Mouse (Mus musculus): ENCODE data around the gene Plekhg2. TPM values are rescaled to one million over a fixed set of nuclear protein-coding genes. Genes with fewer than 3 reads are reported as not detected.

The Plekhg2 gene
- polyA plus RNA-seq, 1 experiment from 2014 or later = 84.6 TPM

DNA sequence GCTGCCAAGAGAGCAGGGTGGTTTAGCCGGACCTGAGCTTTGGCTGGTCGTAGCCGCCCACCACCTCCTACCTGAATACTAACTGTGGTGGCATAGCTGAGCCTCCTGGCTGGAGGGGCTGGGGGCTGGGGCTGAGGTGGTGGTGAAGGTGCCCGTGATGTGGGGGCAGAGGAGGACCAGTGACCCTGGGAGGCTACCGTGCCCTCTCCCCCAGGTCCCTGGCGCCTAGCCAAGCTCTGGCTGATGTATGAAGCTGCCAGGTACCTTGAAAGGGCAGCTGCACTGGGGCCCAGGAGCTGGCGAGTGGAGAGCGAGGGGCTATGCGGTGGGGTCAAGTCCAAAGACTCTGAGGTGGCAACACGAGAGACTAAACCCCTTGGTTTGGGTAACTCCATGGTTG lies 12.5 kb downstream of the Plekhg2 start:
- no peaks in the 10 kb centered on the region for H3K27me3 ChIP-seq
- 85% methylated on average over 10 of the region's 10 CpGs for WGBS
- no peak overlapping the region for H3K9ac ChIP-seq
- no peak overlapping the region for H3K4me3 ChIP-seq (replicated peaks)
- H3K4me1 ChIP-seq = peaks cover 28% of the 10 kb centered on the region
- ATAC-seq (replicated peaks; ENCODE audit: low FRiP score) = no peak
- peaks cover 69% of the 10 kb centered on the region for H3K36me3 ChIP-seq
- no peak overlapping the region for H3K4me2 ChIP-seq
- H3K9me3 ChIP-seq (replicated peaks) = no peaks in the 10 kb centered on the region
- no peak overlapping the region for H3K27ac ChIP-seq

DNA sequence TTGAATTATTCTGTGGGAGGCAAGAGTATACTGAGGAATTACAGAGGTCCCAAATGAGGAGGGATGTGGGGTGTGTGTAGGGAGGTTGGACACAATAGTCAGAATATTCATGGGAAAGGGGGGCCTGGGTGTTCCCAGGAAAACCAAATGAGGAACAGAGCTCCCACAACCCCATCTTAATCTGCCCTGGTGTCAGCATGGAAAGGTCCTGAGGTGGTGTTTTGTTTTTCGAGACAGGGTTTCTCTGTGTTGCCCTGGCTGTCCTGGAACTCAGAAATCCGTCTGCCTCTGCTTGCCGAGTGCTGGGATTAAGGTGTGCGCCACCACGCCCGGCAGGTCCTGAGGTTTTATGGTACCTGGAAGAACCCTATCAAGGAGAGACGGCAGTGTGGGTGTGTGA lies 14.0 kb downstream of the Plekhg2 start:
- ATAC-seq (replicated peaks; ENCODE audit: low FRiP score) = no peak
- Histone ChIP-seq H3K4me2 (no peak overlapping the region), H3K9ac (0 out of 2 replicates have a peak overlapping the region, but pooled peaks have one; percentile 14), H3K36me3 (peaks cover 69% of the 10 kb centered on the region), H3K4me1 (peaks cover 28% of the 10 kb centered on the region), H3K27ac (peak overlapping the region; percentile 87), H3K9me3 (replicated peaks) (no peaks in the 10 kb centered on the region), H3K27me3 (no peaks in the 10 kb centered on the region), H3K4me3 (replicated peaks) (no peak overlapping the region)
- WGBS = 67% methylated on average over 7 of the region's 7 CpGs

DNA sequence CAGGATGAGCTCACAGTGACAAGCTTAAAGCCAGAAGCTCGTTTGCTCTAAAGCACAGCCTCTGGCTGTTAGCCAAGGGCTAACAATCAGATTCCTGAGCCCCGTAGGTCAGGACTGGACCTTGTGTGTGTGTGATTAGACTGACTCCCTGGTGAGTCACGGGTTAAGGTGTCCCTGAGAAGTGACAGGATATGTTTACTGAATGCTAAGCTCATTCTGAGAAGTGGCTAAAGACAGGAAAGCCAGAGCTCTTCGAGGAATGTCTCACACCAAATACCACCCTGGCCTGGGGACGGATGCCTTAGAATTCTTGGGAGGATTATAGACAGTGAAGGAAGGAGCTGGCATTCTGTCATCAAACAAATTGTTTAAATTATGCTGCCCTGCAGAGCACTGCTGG lies 14.4 kb downstream of the Plekhg2 start:
- 20% methylated on average over 5 of the region's 5 CpGs for WGBS
- Histone ChIP-seq H3K4me2 (no peak overlapping the region), H3K27me3 (no peaks in the 10 kb centered on the region), H3K36me3 (peaks cover 69% of the 10 kb centered on the region), H3K9ac (0 out of 2 replicates have a peak overlapping the region, but pooled peaks have one; percentile 11), H3K4me3 (replicated peaks) (no peak overlapping the region), H3K27ac (peak overlapping the region; percentile 87), H3K9me3 (replicated peaks) (no peaks in the 10 kb centered on the region), H3K4me1 (peaks cover 28% of the 10 kb centered on the region)
- ATAC-seq (replicated peaks; ENCODE audit: low FRiP score) = no peak

DNA sequence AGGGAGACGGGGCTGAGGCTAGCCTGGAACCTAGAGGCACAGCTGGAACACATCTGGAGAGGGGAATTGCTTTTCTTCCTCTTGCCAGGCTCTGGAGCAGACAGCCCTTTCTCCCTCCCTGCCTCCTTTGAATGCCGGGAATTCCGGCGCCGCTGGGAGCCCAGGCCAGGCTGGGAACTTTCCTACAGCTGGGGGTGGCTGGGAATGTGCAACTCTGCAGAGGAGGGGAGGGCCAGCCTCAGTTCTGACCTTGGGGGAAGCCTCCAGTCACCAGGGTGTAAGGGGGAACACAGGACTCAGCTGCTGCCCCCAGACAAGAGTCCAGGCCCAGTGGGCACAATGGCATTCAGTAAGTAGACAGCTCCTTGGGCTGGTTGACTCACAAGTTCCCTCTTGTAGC lies 15.4 kb downstream of the Plekhg2 start:
- H3K4me2 ChIP-seq = no peak overlapping the region
- peak; percentile 60 for ATAC-seq (replicated peaks; ENCODE audit: low FRiP score)
- no peak overlapping the region for H3K4me3 ChIP-seq (replicated peaks)
- peaks cover 69% of the 10 kb centered on the region for H3K36me3 ChIP-seq
- H3K4me1 ChIP-seq = peaks cover 30% of the 10 kb centered on the region
- WGBS = 3% methylated on average over 5 of the region's 5 CpGs
- no peaks in the 10 kb centered on the region for H3K9me3 ChIP-seq (replicated peaks)
- peak overlapping the region; percentile 21; the same call in 1 of the 2 replicates for H3K9ac ChIP-seq
- H3K27me3 ChIP-seq = no peaks in the 10 kb centered on the region
- H3K27ac ChIP-seq = peak overlapping the region; percentile 87

DNA sequence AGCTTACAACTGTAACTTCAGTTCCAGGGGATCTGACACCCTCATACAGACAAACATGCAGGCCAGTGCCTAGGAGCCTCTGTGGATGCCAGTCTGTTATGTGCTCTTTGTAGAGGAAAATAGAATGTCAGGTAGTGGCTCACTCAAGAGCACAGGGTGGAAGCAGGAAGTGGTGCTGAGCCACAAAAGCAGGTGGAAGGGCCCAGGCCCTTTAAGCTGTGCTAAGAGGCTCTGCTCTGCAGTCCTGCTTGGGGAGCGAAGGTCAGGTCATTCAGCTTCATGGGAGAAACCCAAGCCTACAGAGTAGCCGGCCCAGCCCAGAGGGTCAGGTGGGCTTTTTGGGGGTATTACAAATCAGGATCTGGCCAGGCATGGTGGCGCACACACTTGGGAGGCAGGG lies 17.2 kb downstream of the Plekhg2 start:
- H3K4me1 ChIP-seq = peaks cover 36% of the 10 kb centered on the region
- no peaks in the 10 kb centered on the region for H3K27me3 ChIP-seq
- no peak overlapping the region for H3K9ac ChIP-seq
- peaks cover 56% of the 10 kb centered on the region for H3K36me3 ChIP-seq
- no peaks in the 10 kb centered on the region for H3K9me3 ChIP-seq (replicated peaks)
- 81% methylated on average over 3 of the region's 3 CpGs for WGBS
- no peak overlapping the region for H3K4me2 ChIP-seq
- no peak overlapping the region for H3K4me3 ChIP-seq (replicated peaks)
- no peak for ATAC-seq (replicated peaks; ENCODE audit: low FRiP score)
- no peak overlapping the region for H3K27ac ChIP-seq

DNA sequence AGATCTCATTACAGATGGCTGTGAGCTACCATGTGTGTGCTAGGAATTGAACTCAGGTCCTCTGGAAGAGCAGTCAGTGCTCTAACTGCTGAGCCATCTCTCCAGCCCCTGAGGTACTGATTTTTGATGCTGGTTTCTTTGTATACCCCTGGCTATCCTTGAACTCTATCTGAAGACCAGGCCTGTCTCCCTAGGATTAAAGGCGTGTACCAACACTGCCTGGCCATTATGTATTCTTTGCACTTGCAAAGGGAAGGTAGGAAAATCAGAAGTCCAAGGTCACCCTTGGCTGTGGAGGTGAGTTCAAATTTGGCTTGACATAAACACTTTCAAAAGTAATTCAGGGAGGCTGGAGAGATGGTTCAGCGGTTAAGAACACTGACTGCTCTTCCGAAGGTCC lies 17.8 kb downstream of the Plekhg2 start:
- Histone ChIP-seq H3K4me1 (peaks cover 42% of the 10 kb centered on the region), H3K27me3 (no peaks in the 10 kb centered on the region), H3K9me3 (replicated peaks) (no peaks in the 10 kb centered on the region), H3K27ac (no peak overlapping the region), H3K9ac (no peak overlapping the region), H3K4me3 (replicated peaks) (no peak overlapping the region), H3K36me3 (peaks cover 50% of the 10 kb centered on the region), H3K4me2 (no peak overlapping the region)
- no peak for ATAC-seq (replicated peaks; ENCODE audit: low FRiP score)
- 90% methylated on average over 3 of the region's 3 CpGs for WGBS

DNA sequence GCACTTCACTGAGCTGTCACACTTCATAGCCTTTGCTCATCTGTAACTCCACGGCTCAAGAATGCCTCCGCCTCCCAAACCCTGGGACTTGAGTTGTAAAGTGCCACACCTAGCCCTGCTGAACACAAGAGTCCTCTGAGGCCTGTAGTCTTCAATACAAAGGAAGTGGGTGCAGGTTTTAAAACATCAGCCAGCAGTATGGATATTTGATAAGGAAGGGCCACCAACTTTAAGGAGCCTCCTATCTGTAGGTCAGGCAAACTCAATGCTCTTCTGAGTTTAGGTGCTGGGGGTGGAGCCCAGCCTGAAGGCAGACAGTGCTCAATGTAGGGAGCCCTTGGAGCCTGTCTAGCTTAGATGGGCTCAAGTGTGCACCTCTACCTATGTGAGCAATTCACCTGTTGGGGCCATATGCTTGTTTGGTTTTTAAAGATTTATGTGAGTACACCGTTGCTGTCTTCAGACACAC lies 18.3 kb downstream of the Plekhg2 start:
- WGBS = 64% methylated on average over 3 of the region's 3 CpGs

DNA sequence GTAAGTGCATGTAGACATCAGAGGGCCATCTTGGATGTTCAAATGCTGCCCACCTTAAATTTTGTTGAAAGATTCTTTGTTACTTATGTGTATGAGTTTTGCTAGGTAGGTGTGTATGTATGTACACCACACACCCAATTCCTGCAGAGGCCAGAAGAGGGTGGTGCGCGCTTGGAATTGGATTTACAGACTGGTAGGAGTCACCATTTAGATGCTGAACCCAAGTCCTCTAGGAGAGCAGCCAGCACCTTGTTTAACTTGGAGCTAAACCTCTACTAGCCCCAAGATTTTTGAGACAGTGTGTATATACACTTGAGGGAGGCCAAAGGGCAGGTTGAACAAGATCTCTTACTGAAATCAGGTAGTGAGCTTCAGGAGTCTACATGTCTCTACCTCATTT lies 19.1 kb downstream of the Plekhg2 start:
- Histone ChIP-seq H3K4me2 (no peak overlapping the region), H3K4me1 (peaks cover 35% of the 10 kb centered on the region), H3K9ac (no peak overlapping the region), H3K27me3 (no peaks in the 10 kb centered on the region), H3K36me3 (peaks cover 38% of the 10 kb centered on the region), H3K9me3 (replicated peaks) (no peaks in the 10 kb centered on the region), H3K4me3 (replicated peaks) (no peak overlapping the region), H3K27ac (0 out of 2 replicates have a peak overlapping the region, but pooled peaks have one; percentile 2)
- ATAC-seq (replicated peaks; ENCODE audit: low FRiP score) = no peak
- WGBS = 94% methylated on average over 2 of the region's 2 CpGs

More for the DNA sequence above, 18.3 kb downstream of the Plekhg2 start:
- H3K36me3 ChIP-seq = peaks cover 45% of the 10 kb centered on the region
- peaks cover 44% of the 10 kb centered on the region for H3K4me1 ChIP-seq
- no peaks in the 10 kb centered on the region for H3K9me3 ChIP-seq (replicated peaks)
- no peak for ATAC-seq (replicated peaks; ENCODE audit: low FRiP score)
- H3K27me3 ChIP-seq = no peaks in the 10 kb centered on the region
- H3K9ac ChIP-seq = no peak overlapping the region
- no peak overlapping the region for H3K4me2 ChIP-seq
- no peak overlapping the region for H3K27ac ChIP-seq
- H3K4me3 ChIP-seq (replicated peaks) = no peak overlapping the region

DNA sequence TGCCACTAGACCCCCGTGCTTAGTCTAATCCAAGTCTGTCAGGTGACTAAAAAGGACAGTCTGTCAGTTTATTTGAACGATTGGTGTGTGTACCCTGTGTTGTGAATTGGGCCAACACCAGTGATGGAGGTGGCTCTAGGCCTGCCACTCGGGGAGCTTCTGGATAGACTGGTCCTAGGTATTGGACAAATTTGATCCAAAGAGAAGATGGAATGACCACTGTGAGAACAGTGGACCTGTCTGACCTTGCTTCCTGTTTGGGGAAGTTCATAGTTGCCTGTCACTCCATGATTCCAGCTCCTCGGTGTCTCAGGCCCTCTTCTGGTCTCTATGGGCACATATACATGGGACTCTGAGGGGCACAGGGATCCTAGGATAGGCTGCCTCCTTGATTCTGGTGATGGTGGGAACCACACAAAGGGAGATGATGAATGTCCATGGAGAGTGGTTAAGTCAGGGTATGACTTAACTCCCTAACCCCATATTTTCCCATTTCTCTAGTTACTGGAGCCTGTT lies 20.7 kb downstream of the Plekhg2 start:
- Histone ChIP-seq H3K4me1 (peaks cover 20% of the 10 kb centered on the region), H3K36me3 (peaks cover 38% of the 10 kb centered on the region), H3K9me3 (replicated peaks) (no peaks in the 10 kb centered on the region), H3K9ac (peak overlapping the region; percentile 99), H3K4me3 (replicated peaks) (peak overlapping the region; percentile 74), H3K27ac (no peak overlapping the region), H3K27me3 (no peaks in the 10 kb centered on the region), H3K4me2 (peak overlapping the region; percentile 71)
- 33% methylated on average over 4 of the region's 4 CpGs for WGBS
- no peak for ATAC-seq (replicated peaks; ENCODE audit: low FRiP score)

DNA sequence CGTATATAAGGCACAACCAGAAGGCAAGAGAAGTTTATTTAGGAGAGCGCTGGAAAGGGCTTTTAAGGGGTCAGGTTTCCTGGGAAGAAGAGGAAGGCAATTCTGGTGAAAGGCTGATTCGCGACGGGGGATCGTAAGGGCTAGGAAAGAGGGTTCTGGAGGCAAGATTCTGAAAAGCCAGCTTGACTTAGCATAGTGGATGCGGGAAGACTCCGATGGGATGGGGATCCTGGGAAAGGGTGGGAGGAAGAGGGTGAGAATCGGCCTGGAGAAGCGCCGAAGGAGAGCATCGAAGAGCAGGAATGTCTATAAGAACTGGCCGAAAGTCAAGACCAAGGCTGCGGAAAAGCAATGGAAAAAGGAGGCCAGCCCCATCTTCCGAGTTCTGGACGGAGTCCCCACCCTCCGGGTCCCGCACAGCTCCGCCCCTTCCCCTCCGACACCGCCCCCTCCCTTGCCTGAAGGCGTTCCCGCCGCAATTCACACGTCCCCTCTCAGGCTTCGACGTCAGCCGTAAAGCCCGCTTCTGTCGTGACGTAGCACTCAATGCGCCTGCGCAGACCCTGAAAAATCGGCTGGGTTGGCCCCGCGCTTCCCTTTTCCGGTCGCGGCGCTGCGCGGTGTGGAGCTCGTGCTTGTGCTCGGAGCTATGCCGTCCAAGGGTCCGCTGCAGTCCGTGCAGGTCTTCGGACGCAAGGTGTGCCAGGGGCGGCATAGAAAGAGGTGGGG lies 22.1 kb downstream of the Plekhg2 start, which contains the start of gene Rps16:
Gene Rps16 (plus strand): TSS at position 498 of the 729 bp plus-strand sequence.
- H3K9me3 ChIP-seq (replicated peaks) = no peaks in the 10 kb centered on the region
- H3K4me2 ChIP-seq = peak within 1 kb of the TSS; percentile 71
- peak within 1 kb of the TSS; percentile 99 for H3K9ac ChIP-seq
- peaks cover 18% of the 10 kb centered on the region for H3K4me1 ChIP-seq
- peaks cover 37% of the 10 kb centered on the region for H3K36me3 ChIP-seq
- ATAC-seq (replicated peaks; ENCODE audit: low FRiP score) = peak; percentile 93
- peak within 1 kb of the TSS; percentile 74 for H3K4me3 ChIP-seq (replicated peaks)
- H3K27me3 ChIP-seq = no peaks in the 10 kb centered on the region
- WGBS = under 1% methylated on average over 50 of the region's 50 CpGs
- H3K27ac ChIP-seq = peak within 1 kb of the TSS; percentile 94

DNA sequence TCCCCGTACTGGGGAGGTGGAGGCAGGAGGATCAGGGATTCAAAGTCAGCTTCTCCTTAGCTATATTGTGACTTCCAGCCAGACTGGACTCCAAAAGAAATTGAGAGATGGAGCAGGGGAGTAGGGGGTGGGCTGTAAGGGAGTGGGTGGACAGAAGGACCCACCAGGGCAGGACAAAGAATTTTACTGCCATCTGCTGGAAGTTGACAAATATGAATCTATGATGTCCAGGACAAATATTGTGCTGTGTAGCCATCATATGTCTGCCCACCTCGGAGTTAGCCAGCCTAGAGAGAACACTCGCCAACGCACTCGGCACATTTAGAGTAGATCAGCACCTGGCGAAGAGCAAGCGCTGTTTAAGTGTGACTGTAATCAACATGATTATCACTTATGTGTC lies 23.8 kb downstream of the Plekhg2 start:
- Histone ChIP-seq H3K4me3 (replicated peaks) (no peak overlapping the region), H3K27me3 (no peaks in the 10 kb centered on the region), H3K4me1 (peaks cover 18% of the 10 kb centered on the region), H3K4me2 (no peak overlapping the region), H3K27ac (no peak overlapping the region), H3K9ac (no peak overlapping the region), H3K36me3 (peaks cover 21% of the 10 kb centered on the region), H3K9me3 (replicated peaks) (no peaks in the 10 kb centered on the region)
- 86% methylated on average over 7 of the region's 7 CpGs for WGBS
- ATAC-seq (replicated peaks; ENCODE audit: low FRiP score) = no peak

DNA sequence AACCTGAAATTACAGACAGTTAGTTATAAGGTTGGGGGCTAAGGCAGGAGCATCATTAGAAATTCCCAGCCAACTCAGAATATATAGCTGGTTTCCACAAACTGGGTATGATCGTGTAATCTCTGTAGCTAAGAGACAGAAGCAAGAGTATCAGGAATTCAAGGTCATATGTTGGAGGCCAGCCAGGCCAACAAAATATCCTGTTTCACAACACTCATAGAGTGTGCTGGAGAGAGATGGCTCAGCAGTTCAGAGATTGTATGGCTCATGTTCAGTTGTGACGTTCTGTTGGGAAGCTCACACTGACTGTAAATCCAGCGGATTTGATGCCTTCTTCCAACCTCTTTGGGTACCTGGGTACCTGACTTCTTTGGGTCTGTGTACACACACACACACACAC lies 24.7 kb downstream of the Plekhg2 start:
- no peak overlapping the region for H3K27ac ChIP-seq
- 66% methylated on average over 3 of the region's 3 CpGs for WGBS
- H3K9me3 ChIP-seq (replicated peaks) = no peaks in the 10 kb centered on the region
- peaks cover 18% of the 10 kb centered on the region for H3K4me1 ChIP-seq
- H3K27me3 ChIP-seq = no peaks in the 10 kb centered on the region
- H3K4me2 ChIP-seq = no peak overlapping the region
- H3K36me3 ChIP-seq = peaks cover 12% of the 10 kb centered on the region
- H3K9ac ChIP-seq = no peak overlapping the region
- ATAC-seq (replicated peaks; ENCODE audit: low FRiP score) = no peak
- H3K4me3 ChIP-seq (replicated peaks) = no peak overlapping the region

All from kidney, embryonic 15.5 days (tissue).